ENCODE assay signal across 9 mouse cellular contexts in the genomic region with DNA sequence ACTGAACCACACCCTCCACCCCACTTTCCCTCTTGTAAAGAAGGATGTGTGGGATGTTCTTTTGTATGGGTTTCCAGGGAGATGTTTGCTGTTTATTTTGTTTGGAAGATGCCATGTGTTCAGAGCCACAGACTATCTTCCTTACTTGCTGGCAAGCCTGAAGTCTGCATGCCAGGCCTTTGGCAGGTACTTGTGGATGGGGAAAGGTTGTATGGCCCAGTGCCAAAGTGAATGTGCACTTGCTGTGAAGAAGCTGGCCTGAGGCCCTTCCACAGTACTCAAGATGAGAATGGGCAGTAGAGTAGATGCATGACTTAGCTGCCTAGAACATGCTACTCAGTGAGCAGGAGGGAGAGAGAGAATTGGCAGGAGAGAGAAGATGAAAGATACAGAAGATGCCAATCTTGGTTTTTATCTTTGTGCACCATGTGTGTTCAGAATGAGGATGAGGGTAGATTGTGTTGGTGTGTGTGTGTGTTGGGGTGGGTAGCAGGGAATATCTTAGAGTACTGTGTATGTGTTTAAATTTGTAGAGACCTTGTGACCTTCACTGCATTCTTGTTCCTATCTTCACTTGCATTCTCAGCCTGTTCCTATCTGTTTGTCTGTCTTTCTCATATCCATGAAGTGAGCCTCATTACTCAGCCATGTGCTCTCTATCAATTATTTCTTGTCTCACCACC. TPM values are rescaled to one million over a fixed set of nuclear protein-coding genes. Genes with fewer than 3 reads are reported as not detected.
DNase-seq lines count a peak whose midpoint lies in the region; ATAC-seq and TF ChIP-seq lines count a peak whose summit lies in the region.
"Had no signal": no experiment of that assay in that cellular context is flagged by ENCODE, and none has a peak within 500 bp of the region (broad histone marks: within the 10 kb centered on the region; RNA-seq: fewer than 3 reads in every experiment).

No protein-coding gene starts in this region.

- ATAC-seq in liver, embryonic 11.5 days (replicated peaks; ENCODE audit: low FRiP score), result peak; percentile 47; the same call in 1 of the 2 replicates
- ATAC-seq in megakaryocyte progenitor cell, adult 5-6 weeks (replicated peaks; ENCODE audit: poor library complexity), result peak; percentile 52

- TF ChIP-seq POLR2A in cerebellum, adult 2 months (IDR thresholded peaks at IDR 0.05; ENCODE audit: borderline replicate concordance, insufficient read depth, low read length), result no peak

- no peak for DNase-seq in liver, embryonic 11.5 days (ENCODE audit: low spot score)
- no peak for DNase-seq in liver
- DNase-seq in cerebellum, adult 2 months, result peak; percentile 71 to 85
- peak; percentile 72 to 76 for DNase-seq in kidney, adult 8-10 months
- no peak for DNase-seq in spleen, postnatal 14 days (ENCODE audit: low spot score in 2 of 2)
- DNase-seq in thymus, postnatal 14 days, result no peak
- DNase-seq: embryo, embryonic 11 days; thymus, adult 18-20 months had no signal

- H3K4me2 ChIP-seq in liver, embryonic 11.5 days, result no peak overlapping the region

- H3K27me3 ChIP-seq in liver, embryonic 11.5 days (replicated peaks; ENCODE audit: control insufficient read depth, insufficient read depth, low read length), result no peaks in the 10 kb centered on the region
- H3K27me3 ChIP-seq in cerebellum, adult 2 months (ENCODE audit: control insufficient read depth, insufficient read depth, low read length), result no peaks in the 10 kb centered on the region

- no peaks in the 10 kb centered on the region for H3K36me3 ChIP-seq in liver, embryonic 11.5 days (ENCODE audit: control insufficient read depth, insufficient read depth, low read length)

- no peak for TF ChIP-seq CTCF in cerebellum, adult 2 months (IDR thresholded peaks at IDR 0.05; ENCODE audit: borderline replicate concordance, insufficient read depth, low read depth, low read length)

- H3K4me3 ChIP-seq in liver, embryonic 11.5 days (ENCODE audit: low read depth, low read length), result no peak overlapping the region
- H3K4me3 ChIP-seq in cerebellum, adult 2 months (replicated peaks; ENCODE audit: insufficient read depth, low read depth, low read length), result no peak overlapping the region

- H3K27ac ChIP-seq in liver, embryonic 11.5 days (ENCODE audit: low read depth, low read length), result no peak overlapping the region
- H3K27ac ChIP-seq in cerebellum, adult 2 months (ENCODE audit: insufficient read depth, low read length), result no peak overlapping the region

- H3K4me1 ChIP-seq in liver, embryonic 11.5 days (replicated peaks; ENCODE audit: control insufficient read depth, insufficient read depth, low read length), result no peaks in the 10 kb centered on the region
- peaks cover 9% of the 10 kb centered on the region; the same call in 1 of the 2 replicates for H3K4me1 ChIP-seq in cerebellum, adult 2 months (ENCODE audit: control insufficient read depth, insufficient read depth, low read length)

- no peaks in the 10 kb centered on the region for H3K9me3 ChIP-seq in liver, embryonic 11.5 days (ENCODE audit: control insufficient read depth, low read length)

- no peak overlapping the region for H3K9ac ChIP-seq in liver, embryonic 11.5 days (ENCODE audit: low read depth, low read length)

RNA-seq across cellular contexts. Expression of a gene that starts 48.5 kb away (rescaled TPM):
- 53.0 and 56.7 TPM in 2 replicates for polyA plus RNA-seq in liver, embryonic 11.5 days (2014; fragmentation: Nextera tagmentation; extraction: Ambion mirVana)
- polyA plus RNA-seq in cerebellum, adult 2 months (2012; rRNA removed), result 30.1 and 31.3 TPM in 2 replicates
- total RNA-seq in megakaryocyte progenitor cell, adult 5-6 weeks (2015), result 52.2 and 57.8 TPM in 2 replicates
- total RNA-seq in megakaryocyte progenitor cell, adult 5-6 weeks (2017), result 24.7 and 33.8 TPM in 2 replicates

Comparison
In these comparisons a context has a peak if more than half of its experiments do, and no peak if none do; other contexts are left out.
1. DNase-seq: peak in cerebellum, adult 2 months (2 of 2) and kidney, adult 8-10 months (2 of 2); none in liver, embryonic 11.5 days (single experiment), liver (single experiment), spleen, postnatal 14 days (0 of 2) and thymus, postnatal 14 days (single experiment).